Mouse (Mus musculus) c-Kit-positive CD71-positive TER-119-negative erythroid progenitor cells, embryonic 14.5 days (primary cell): ENCODE data around the gene En2.

Experiments used
- DNase-seq: peaks from one replicate; pipeline ENCODE4 v3.0.0-alpha.2; 2013; ENCODE audit warnings: low read depth

Gene En2

GRCm38 (mm10) chr5:28159891-28160470 is 5.5 kb upstream of the En2 start:
- DNase-seq: no peak

GRCm38 (mm10) chr5:28161383-28161937 is 4.0 kb upstream of the En2 start:
- no peak for DNase-seq

- no peak for DNase-seq
These were observed 3.5 kb upstream of the En2 start for GRCm38 (mm10) chr5:28161938-28162402.

- DNase-seq: no peak
These were observed 1.6 kb upstream of the En2 start for GRCm38 (mm10) chr5:28163926-28164325.

- DNase-seq: no peak
These were observed 1.1 kb downstream of the En2 start for GRCm38 (mm10) chr5:28166256-28167231.

- no peak for DNase-seq
These were observed 2.2 kb downstream of the En2 start for GRCm38 (mm10) chr5:28167611-28168252.

GRCm38 (mm10) chr5:28168253-28169165 is 3.0 kb downstream of the En2 start:
- DNase-seq: no peak

GRCm38 (mm10) chr5:28169166-28169801 is 3.8 kb downstream of the En2 start:
- no peak for DNase-seq

GRCm38 (mm10) chr5:28170081-28170480 is 4.6 kb downstream of the En2 start:
- DNase-seq: no peak

GRCm38 (mm10) chr5:28170892-28171291 is 5.4 kb downstream of the En2 start:
- DNase-seq: no peak

- no peak for DNase-seq
These were observed 6.2 kb downstream of the En2 start for GRCm38 (mm10) chr5:28171667-28172066.

- DNase-seq: no peak
These were observed 6.9 kb downstream of the En2 start for GRCm38 (mm10) chr5:28172261-28172920.

- DNase-seq: no peak
These were observed 7.6 kb downstream of the En2 start for GRCm38 (mm10) chr5:28172921-28173670.

GRCm38 (mm10) chr5:28173674-28174073 is 8.2 kb downstream of the En2 start:
- no peak for DNase-seq

GRCm38 (mm10) chr5:28174086-28174485 is 8.6 kb downstream of the En2 start:
- no peak for DNase-seq

GRCm38 (mm10) chr5:28174876-28175569 is 9.5 kb downstream of the En2 start:
- no peak for DNase-seq

GRCm38 (mm10) chr5:28175570-28175919 is 10.1 kb downstream of the En2 start:
- DNase-seq: no peak

- DNase-seq: no peak
These were observed 10.5 kb downstream of the En2 start for GRCm38 (mm10) chr5:28176023-28176422.

- DNase-seq: no peak
These were observed 11.1 kb downstream of the En2 start for GRCm38 (mm10) chr5:28176585-28176984.
